Mouse (Mus musculus): Measurements from ENCODE around the gene 4930568D16Rik. TPM values are rescaled to one million over a fixed set of nuclear protein-coding genes. Genes with fewer than 3 reads are reported as not detected.

Gene 4930568D16Rik
- not detected for total RNA-seq (2023)

DNA sequence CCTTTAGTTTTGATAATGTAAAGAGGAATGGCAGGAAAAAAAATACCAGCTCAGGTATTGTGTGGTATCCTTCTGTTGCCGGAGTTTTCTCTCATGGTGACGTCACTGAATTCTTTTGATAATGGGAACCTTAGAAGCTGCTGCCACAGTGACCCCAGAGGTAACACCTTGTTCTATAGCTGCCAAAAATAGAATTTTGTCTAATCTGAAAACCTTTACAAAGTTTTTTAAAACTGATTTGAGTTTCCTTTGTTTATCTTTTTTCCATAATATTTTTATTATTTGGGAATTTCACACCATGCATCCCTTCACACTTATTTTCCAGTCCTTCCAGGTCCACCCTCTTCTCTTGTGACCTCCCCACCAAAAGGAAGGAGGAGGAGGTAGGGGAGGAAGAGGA is at the start of gene 4930568D16Rik:
TSS of gene 4930568D16Rik (minus strand) at position 101 of the 400 bp plus-strand sequence.

GRCm38 (mm10) chr2:35397096-35397495 is 29.6 kb upstream of the 4930568D16Rik start, which contains the start of gene 4930402F06Rik:
TSS of gene 4930402F06Rik (minus strand) at chr2:35397175.

GRCm38 (mm10) chr2:35336388-35337280 is 30.9 kb downstream of the 4930568D16Rik start, which contains the start of gene Stom:
TSS of gene Stom (minus strand) at chr2:35336976.

Other genes starting within 250 kb of the 4930568D16Rik start
- gene Rab14, start 166.6 kb downstream of the 4930568D16Rik start, total RNA-seq (2023): 210 TPM
- gene Gsn, start 111.3 kb downstream of the 4930568D16Rik start, total RNA-seq (2023): 22.5 TPM
- gene Stom, start 30.8 kb downstream of the 4930568D16Rik start, total RNA-seq (2023): 4.4 TPM
- gene 4930402F06Rik, start 29.4 kb upstream of the 4930568D16Rik start, total RNA-seq (2023): not detected
- gene Ggta1, start 95.5 kb upstream of the 4930568D16Rik start, total RNA-seq (2023): 13.3 TPM
- gene Dab2ip, start 190.5 kb upstream of the 4930568D16Rik start, total RNA-seq (2023): 1.2 TPM